Mouse (Mus musculus) WW6 (cell line): ENCODE data around the gene Diaph3.
"Not testable (repeated sequence)": the region's sequence is repeated elsewhere in the genome, so short reads cannot be mapped to it uniquely, and the experiment has no call there.

Experiments used
- DNase-seq: peaks from one replicate; pipeline ENCODE4 v3.0.0-alpha.2; 2013; ENCODE audit warnings: low read depth, low spot score

Gene Diaph3

DNA sequence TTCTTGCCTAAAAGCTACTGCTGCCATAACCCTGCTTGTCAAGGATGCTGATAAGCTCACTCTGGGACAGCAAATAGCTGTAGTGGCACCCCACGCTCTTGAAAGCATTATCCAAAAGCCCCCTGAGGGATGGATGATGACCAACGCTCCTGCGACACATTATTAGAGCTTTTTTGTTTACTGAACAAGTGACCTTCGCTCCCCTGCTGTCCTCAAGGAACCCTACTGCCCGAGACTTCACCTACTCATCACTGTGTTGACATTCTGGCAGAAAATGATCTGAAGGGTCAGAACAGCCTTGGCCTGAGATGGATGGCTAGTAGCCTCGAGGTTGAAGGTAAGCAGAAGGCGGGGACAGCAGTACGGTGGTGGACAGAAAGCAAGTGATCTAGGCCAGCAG lies 56.1 kb downstream of the Diaph3 start:
- DNase-seq: not testable (repeated sequence)

DNA sequence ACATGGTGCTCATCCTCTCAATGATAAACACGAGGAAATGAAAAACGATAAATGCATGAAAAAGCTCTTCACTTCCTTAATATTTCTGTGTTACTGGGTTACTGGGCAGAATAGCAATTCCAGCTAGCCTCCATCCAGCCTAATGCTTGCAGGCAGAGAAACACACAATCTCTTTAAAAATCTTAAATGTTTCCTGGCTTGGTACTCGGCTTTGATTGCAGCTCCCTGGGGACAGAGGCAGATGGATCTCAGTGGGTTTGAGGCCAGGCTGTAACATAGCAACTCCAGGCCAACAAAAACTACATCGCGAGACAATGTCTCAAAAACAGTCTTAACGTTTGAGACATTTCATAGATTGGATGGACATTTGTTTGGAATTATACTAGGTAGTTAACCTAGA lies 57.1 kb downstream of the Diaph3 start:
- no peak for DNase-seq

DNA sequence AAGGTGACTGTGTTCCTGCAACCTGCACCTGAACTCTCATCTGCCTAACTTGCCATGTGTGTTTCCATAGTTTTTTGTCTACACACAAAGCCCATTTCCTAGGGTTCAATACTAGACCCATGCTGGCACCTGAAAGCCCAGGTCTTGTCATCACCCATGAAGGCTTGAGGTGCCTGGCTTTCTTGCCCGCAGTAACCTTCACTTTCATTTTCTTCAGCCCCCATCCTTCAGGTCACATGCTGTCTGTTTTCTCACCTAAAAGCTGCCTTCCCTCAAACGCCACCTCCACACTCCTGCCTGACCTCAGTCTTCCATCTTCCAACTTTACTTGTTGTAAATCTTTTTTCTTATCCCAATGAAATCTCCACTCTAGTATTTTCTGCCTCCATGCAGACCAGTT lies 61.3 kb downstream of the Diaph3 start:
- no peak for DNase-seq

DNA sequence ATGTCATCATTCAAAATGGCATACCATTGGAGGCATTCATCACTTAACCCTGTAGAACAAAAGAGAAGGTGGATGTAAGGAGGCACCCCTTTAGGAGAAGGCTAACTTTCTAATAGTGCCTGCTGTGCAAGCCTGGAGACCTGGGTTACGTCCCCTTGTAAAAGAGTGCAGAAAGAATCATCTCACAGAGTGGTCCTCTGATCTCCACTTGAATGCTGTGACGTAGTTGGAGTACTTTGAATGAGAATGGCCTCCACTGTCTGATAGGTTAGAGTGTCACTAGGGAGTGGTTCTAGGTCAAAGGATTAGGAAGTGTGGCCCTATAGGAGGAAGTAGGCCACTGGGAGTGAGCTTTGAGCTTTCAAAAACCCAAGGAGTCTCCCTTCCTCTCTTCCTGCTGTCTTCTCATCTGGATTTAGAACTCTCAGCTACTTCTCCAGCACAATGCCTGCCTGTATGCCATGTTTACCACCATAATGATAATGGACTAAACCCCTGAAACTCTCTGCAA lies 66.0 kb downstream of the Diaph3 start:
- DNase-seq: no peak

DNA sequence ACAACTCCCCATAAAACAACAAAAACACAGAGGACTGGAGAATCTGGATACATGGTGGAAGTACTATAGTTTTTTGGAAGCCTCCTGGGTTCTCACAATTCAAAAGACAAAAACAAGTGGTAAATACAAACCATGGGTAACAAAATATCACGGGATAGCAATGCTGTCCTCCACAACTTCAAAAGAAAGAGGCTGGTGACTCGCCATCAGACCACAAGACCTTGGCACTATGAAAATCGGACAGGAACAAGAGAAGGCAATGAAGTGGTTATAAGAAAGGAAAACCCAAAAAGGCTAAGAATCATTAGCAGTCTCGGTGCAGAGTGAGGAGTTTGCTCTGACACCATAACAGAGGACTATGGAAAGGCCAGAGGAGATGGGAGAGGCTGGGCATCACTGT lies 76.8 kb downstream of the Diaph3 start:
- no peak for DNase-seq

DNA sequence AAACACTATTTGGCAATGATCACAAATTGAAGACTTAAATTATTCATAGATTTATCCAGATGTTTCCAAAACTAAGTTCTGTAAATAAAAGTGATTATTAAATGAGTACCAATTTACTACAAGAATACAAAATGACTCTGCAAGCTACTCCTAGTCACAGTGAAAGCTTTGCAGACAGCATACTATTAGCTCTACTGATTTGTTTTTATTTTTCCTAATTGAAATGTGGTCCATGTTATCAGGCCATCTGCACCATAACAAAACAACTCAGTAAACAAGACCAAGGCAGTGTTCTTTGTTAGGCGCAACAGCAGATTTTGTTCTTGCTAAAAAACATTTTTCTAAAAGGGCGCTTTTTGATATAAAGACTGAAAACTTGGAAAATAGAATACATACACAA lies 84.9 kb downstream of the Diaph3 start:
- no peak for DNase-seq

DNA sequence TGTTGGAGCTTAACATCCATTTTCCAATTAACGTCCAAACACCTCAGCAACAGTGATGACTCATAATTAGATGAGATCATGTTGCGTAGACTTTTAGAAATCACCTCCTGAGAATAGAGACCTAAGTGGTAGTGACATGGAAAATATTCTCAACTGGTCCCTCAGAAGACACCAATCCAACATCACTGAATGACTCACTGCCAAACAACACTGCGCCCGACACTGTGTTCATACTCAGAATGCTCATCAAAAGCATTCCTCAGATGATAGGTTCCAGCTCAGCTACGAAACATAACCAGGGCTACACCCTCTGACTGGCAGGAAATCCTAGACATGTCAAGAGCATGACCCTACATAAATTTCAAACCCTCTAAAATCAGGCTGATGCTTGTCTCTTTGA lies 89.8 kb downstream of the Diaph3 start:
- no peak for DNase-seq

DNA sequence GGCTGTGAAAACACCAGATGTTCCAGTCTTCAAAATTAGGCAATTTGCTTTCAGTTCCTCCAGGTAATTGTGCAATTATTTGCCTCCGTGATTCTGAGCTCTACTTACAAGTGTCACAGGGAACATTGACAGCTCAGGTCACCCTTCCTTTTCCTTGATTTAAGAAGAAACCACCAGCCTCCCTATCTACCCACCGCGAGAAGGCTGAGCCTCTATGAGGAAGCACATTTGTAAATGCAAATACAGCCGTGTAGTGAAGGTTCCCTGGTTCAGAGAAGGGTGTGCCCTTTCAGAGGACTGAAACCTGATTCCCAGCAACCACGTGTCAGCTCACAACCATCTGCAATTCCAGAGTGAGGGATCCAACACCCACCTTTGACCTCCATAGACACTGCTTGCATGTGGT lies 96.6 kb downstream of the Diaph3 start:
- DNase-seq: peak; percentile 43

DNA sequence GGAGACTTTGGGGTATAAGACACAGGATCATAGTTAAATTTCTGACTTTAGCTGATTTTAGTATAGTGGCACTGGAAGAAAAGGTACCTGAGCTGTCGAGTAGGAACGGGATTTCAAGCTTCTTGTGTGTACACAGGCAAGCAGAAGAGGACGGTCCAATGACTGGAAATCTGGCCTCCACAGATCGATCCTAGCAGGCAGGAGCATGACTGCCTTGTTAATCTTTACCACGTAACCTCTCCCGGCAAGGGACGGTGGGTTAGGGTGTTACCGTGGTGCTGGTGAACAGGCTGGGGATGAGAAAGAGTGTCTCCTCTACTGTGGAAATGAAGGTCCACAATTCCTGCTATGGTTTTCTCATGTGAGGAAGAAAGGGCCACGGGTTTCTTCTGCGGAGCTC lies 120.8 kb downstream of the Diaph3 start:
- DNase-seq: no peak

DNA sequence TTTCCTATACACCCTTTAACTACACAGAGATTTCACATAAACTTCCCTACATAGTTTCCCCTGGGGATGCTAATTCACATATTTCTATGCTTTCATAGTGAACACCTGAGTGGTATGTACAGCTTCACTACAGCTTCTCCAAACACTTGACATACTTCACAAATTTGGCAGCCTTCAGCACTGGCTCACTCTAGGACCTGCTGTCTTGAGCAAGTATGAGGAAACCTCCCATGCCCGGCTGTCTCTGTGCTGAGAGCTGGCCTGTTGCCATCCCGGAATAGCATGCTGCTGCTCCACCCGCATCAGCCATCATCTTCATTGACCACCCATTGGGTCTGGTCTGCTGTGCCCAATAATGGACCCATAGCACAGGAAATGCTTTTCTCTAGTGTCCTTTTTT lies 121.3 kb downstream of the Diaph3 start:
- DNase-seq: no peak

DNA sequence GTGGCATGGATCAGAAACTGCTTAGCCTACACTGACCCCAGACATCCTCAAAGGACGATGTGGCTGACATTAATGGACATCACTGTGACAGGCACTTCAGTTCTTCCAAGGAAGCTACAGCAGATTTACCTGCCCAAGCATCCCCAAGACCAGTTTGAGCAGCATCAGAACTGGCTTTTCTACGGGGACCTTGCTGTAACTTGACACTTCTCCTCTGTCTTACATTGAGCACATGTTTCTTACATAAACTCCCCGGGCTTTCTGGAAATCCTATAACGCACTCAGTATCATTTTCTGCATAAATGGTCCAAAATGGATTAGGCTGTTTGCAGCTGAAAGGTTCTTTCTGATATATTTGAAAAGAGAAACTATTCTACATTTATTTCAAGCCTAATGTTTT lies 143.7 kb downstream of the Diaph3 start:
- DNase-seq: no peak

DNA sequence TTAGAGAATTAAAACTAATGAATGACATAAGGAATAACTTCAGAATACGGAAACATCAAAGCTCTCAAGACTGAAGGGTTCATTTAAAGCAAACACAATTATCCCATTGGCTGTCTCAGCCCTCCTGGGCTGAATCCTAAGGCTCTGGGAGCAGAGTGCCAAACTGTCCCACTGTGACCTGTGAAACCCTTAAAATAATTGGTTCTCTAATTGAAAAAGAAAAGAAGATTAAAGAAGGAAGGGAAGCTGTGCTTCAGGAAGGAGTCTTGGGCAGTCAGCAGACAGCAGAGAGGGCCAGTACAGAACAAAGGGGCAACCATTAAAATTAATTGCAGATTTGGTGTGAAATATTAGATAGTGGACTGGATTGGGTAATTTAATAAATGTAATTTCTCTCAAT lies 189.9 kb downstream of the Diaph3 start:
- DNase-seq: no peak

DNA sequence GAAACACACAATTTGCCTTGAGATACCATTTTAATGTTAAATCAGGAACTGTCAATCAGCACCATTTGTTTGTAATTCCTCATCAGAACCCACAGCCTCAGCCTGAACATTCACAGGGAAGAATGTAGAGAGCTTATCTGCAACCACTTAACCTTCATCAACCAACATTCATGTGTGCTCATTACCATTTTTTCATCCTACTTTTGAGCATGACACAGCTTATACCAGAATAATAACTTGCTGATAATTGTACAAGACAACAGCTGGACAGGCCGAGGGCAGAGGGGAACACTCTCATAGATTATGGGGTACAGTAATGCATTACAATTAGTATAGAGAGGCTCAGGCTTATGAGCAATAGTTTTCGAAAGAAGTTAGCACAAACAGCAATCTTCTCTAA lies 203.1 kb downstream of the Diaph3 start:
- DNase-seq: no peak

DNA sequence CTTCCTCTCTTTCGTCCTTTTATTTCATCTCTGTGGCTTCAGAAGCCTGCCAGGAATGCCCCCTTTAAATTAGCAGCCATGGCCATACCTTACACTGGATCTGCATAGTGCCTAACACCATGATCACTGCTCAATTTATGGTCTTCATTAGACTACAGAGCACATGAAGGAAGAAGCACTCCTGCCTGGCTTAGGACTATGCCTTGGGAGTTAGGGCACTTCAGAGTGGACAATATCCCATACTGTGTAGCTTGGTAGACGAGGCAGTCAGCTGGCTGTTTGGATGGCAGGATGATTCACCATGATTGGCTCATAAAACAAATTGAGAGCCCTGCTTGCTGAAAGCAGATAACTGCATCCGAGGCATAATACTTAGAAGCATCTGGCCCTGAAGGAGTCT lies 204.6 kb downstream of the Diaph3 start:
- DNase-seq: no peak

DNA sequence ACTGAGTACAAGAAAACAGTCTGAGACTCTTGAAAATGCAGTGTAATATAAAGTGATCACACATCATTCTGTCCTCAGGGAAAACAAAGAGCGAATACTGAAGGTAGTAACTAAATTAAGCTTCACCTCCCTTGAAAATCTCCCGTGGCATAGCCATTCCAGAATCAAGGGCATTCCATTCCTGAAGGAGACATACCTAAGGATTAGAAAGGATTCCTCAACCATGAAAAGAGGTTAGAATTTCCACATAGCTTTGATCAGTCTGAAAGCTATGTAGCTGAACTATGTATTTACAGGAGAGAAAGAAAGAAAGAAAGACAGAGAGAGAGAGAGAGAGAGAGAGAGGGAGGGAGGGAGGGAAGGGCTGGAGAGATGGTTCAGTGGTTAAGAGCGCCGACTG lies 210.3 kb downstream of the Diaph3 start:
- no peak for DNase-seq

DNA sequence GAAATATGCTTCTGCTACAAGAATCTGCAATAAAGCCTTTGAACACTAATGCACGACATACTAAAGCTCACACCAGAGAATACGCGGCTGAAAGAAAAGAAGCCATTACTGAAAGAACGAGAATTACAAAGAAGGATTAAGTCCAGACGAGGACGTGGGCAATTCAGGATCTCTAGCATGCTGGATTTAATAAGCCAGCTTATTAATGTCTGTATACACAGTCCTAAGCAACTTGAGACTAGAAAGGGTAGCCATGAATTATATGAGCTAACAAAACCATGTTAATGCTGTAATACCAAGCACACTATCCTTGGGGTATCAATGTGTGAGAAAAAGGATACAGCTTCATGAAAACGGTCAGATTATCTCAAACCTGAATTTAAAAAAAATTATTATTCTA lies 214.2 kb downstream of the Diaph3 start:
- DNase-seq: no peak

DNA sequence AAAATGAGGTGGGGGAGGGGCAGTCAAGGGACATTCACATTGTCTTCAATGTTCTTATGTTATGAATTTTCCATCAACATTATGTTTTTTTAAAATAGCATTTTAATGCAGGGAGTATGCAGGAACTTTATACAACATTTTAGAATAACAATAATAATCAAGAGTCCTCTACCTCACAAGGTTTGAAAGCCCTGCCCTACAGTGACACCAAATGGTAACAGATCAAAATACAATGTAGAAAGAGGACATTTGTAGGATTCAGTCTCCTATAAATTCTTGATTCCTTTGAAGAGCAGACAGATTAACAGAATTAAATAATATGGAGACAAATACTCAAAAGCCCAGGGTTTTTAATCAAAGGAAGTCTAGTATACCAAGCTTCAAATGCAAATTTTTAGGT lies 242.1 kb downstream of the Diaph3 start:
- no peak for DNase-seq

DNA sequence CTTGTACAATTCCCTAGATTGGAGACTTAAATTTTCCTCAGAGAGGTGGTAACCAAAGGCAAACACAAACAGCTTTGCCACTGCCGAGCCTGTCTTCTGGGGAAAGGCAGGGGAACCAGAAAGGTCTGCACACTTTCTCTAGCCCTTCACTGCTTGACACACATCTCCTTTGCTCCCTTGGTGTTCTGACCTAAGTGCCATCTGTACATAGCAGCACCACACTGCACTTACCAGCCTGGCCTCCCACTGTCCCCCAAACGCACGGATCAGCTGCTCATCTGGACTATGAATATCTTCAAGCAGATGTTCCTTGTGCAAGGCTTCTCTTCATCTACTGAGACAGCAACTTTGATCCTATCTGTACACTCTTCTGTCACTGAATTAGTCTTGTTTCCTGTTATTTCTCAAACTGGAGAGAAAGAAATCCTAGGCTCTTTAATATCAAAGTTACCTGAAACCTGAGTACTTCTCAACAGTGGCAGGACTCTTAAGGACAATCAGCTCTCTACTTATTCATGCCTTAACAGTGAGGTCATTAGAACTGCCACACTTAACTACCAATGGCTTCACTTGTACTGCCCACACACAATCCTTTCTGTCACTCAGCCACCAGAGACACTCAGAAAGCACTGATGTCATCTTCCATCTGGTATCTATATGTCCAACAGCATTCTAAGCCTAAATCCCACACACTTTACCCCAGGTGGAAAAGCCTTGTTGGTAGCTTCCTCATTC lies 251.8 kb downstream of the Diaph3 start:
- no peak for DNase-seq

DNA sequence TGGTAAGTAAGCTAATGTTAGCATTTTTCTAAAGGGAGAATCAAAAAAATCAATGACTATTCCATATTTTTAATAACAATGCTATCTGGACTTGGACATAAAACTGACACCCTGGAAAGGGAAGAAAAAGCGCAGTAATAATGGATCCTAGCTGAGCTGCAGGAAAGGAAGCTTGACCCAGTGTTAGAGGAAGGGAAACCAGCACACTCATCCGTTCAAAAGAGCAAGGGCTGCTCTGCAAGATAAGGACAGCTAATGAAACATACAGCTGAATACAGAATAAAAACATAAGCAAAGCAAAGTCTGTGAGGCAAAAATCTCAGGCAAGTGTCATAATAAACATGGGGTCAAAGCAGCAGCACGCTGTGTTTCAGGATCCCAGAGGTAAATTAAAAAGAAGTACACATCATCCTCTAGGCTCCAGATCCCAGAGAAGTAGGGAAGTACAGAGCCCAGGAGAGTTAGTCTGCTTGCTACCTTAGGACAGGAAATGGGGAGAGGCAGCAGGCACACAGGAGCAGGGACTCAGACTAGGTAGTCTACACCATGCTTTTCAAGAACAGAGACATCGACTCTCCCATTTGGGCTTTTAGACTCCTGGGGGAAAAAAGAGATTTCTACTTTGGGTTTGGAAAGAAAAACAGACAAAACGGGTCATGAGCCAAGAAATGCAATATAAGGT lies 255.5 kb downstream of the Diaph3 start:
- DNase-seq: no peak

DNA sequence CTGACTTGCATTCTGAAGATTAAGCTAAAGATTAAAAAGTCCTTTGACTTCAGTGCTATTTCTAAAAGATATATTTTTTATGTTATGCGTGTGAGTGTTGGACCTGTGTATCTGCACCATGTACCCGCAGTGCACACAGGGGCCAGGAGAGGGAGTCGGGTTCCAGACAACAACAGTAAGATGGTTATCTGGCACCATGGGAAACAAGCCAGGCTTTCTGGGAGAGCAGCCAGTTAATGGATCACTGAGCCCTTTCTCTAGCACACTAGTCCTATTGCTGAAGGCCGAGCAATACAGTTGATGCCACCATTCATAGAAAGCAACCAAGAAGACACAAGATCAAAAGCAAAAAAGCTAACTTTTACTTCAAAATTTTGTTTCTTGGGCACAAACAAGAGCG lies 271.5 kb downstream of the Diaph3 start:
- DNase-seq: peak; percentile 20

DNA sequence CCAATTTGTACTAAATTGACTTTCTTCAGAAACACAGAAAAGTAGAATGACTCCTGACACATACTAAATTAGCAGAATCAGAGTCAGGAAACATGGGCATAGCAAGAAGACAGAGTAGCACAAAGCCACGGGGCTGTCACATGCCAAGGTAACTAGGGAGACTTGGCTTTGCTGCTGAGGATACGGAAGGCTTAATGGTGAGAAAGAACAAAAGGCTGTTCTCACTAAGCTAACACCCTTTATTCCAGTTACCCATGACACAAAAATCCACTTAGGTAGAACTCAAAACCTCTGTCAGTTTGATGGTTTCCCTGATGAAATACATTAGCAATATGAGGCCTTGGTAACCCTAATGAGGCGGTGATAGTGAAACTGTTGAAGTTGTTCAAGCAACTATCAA lies 273.9 kb downstream of the Diaph3 start:
- DNase-seq: no peak

DNA sequence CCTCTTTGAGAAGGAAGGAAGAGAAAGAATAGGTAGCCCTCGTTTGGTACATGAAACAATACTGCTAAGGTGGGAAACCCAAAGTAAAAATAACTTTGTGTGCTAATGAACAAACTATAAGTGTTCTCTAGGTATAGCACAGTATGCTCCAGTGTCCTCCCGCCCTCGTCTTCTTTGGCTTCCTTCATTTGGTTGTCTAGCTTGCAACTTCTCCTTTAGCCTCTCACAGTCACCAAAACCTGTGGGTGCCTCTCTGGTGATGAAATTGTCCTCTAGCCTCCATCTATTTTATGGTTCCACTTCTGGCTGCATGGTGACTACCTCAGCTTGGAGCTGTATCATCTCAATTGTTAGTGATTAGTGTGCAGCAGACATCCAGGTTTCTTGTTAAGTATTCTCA lies 277.0 kb downstream of the Diaph3 start:
- no peak for DNase-seq

DNA sequence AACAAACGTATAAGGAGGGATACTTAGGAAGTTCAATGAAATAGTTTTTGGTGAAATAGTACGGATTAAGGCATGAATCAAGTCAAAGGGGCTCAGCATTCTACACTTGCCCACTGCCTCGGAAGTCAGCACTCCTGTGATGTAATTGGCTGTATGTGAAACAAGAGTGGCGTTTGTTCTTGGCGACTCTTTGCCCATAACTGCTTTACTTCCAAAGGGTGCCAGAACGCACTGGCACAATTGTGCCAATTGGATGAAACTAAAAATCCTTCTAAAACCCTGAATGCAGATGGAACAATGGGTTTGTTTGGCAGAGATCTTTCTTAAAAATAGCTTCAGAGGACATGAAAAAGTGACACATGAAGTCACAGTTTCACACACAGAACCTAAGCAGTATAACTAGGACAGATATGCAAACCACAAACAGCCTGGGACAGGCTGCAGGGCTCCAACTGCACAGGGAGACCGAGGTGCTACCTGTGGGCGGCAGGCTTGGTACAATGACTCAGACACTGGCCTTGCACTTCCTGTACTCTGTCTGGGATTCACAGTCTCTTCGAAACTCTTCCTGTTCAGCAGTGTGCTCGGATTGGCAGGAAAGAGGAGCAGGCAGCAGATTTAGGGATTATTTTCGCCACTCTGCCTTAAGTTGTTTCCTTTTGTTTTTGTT lies 279.6 kb downstream of the Diaph3 start:
- DNase-seq: no peak
